Mouse (Mus musculus) kidney, embryonic 14.5 days (tissue): Measurements from ENCODE around the gene Vwa8. TPM values are rescaled to one million over a fixed set of nuclear protein-coding genes. Genes with fewer than 3 reads are reported as not detected.

Source experiments
- ATAC-seq: fragments of 200-750 bp; cut with Nextera tagmentation; 2 replicates; pipeline ENCODE4 v1.8.0; 2017; ENCODE audit warnings: moderate number of reproducible peaks, mild to moderate bottlenecking, moderate TSS enrichment, moderate library complexity; ENCODE audit not compliant: low FRiP score, low TSS enrichment
- H3K27ac ChIP-seq: fragments of 300-500 bp; sonication (generic); 2 replicates; pipeline ENCODE4 v1.5.1; 2014; ENCODE audit warnings: low read depth, mild to moderate bottlenecking, low read length, moderate library complexity, mixed read lengths
- H3K27me3 ChIP-seq: fragments of 300-500 bp; sonication (generic); 2 replicates; pipeline ENCODE4 v1.6.1; 2014; ENCODE audit warnings: mild to moderate bottlenecking, low read length; ENCODE audit not compliant: control insufficient read depth, insufficient read depth
- H3K36me3 ChIP-seq: fragments of 300-500 bp; sonication (generic); 2 replicates; pipeline ENCODE4 v1.6.1; 2014; ENCODE audit warnings: low read length, mixed read lengths; ENCODE audit not compliant: control insufficient read depth, insufficient read depth
- H3K4me1 ChIP-seq: fragments of 300-500 bp; sonication (generic); 2 replicates; pipeline ENCODE4 v1.6.1; 2014; ENCODE audit warnings: low read length, mixed read lengths; ENCODE audit not compliant: control insufficient read depth, insufficient read depth
- H3K4me2 ChIP-seq: fragments of 300-500 bp; sonication (generic); replicated peaks from 2 replicates; pipeline ENCODE4 v1.6.1; 2014; ENCODE audit warnings: low read depth, mild to moderate bottlenecking, low read length
- H3K4me3 ChIP-seq: fragments of 300-500 bp; sonication (generic); 2 replicates; pipeline ENCODE4 v1.5.1; 2014; ENCODE audit warnings: mild to moderate bottlenecking, low read length
- H3K9ac ChIP-seq: fragments of 300-500 bp; sonication (generic); 2 replicates; pipeline ENCODE4 v1.6.1; 2014; ENCODE audit warnings: low read depth, mild to moderate bottlenecking, low read length, moderate library complexity
- H3K9me3 ChIP-seq: fragments of 300-500 bp; sonication (generic); 2 replicates; pipeline ENCODE4 v1.6.1; 2016; ENCODE audit warnings: low read length; ENCODE audit not compliant: control insufficient read depth
- WGBS: fragments of 180-500 bp; shearing (Covaris S2); extraction: QIAGEN DNeasy Blood & Tissue Kit; methylation state at CpG from one replicate; pipeline ENCODE4 v1.1.7; 2014; 5-methylcytosine and 5-hydroxymethylcytosine counted together
- polyA plus RNA-seq: library from polyadenylated mRNA; unstranded; fragments of >200 nt; fragmentation: Nextera tagmentation; extraction: Ambion mirVana; gene quantifications from 2 replicates; pipeline ENCODE4 v1.2.1, GENCODE M21; 2014

The Vwa8 gene
- polyA plus RNA-seq = 9.3 and 15.5 TPM in 2 replicates

DNA sequence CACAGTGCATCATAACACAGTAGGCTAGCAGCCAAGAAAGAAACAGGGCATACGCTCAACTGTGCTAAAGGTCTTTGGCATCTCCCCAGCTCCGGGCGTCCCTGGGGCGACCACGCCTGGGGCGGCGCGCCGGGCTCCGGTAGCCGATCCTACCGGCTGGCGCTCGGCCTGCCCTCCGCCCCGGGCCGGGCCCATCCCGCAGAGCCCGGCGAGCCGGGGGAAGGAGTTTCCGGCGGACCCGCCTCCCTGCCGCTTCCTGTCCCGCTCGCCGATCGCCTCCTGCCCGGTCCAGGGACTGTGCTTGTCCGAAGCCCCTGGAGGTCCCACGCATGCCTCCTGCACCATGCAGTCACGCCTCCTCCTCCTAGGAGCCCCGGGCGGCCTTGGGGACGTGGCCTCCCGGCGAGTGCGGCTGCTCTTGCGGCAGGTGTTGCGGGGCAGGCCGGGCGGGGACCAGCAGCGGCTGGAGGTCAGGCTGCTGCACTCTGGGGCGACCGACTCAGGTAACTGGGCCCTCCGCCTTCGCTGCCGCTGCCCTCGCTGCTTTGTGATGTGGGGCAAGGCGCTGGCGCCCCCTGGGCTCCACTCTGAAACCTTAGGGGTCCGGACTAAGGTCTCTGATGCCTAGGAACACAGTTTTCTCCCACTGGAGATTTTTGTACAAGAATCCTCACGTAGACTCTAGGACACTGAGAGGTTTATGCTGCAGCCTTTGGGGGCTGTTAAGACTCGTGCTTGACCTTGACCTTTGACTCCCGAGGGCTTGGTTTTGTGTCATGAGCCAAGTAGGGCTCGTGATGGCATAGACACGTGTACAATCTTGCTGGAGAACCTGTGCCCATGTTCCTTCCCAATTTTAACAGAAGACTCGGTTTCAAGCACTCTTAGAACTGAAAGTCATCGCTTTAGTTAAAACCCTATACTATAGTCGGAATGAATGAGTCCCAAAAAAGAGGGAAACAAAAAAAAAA, at the start of gene Vwa8:
Gene Vwa8 (plus strand): TSS at position 112 of the 971 bp plus-strand sequence.
- Histone ChIP-seq H3K27me3 (no peaks in the 10 kb centered on the region), H3K36me3 (no peaks in the 10 kb centered on the region), H3K27ac (peak within 1 kb of the TSS; percentile 92), H3K4me2 (peak within 1 kb of the TSS; percentile 63), H3K9ac (peak within 1 kb of the TSS; percentile 82), H3K9me3 (no peaks in the 10 kb centered on the region), H3K4me3 (peak within 1 kb of the TSS; percentile 66), H3K4me1 (peaks cover 8% of the 10 kb centered on the region; the same call in 1 of the 2 replicates)
- WGBS = 3% methylated on average over 61 of the region's 61 CpGs
- ATAC-seq = peak; percentile 93

DNA sequence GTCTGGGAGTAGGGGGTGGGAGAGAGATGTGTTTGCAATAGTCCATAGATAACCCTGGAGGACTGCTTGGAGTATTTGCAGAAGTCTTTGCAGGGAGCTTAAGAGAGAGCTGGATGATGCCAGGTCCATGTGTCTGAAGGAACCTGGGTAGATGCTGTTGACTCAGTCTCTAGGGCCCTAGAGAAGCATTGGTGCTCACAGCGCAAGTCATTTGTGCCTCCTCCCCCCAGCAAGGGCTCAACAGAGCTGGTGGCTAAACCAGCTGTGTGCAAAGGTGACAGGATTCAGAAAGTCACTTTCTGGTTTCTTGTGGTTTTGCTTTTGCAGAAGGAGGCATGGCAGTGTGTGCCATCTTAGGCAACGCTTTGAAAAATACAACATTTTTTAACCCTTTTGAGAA, 46.5 kb upstream of the Vwa8 start:
- Histone ChIP-seq H3K4me3 (no peak overlapping the region), H3K4me2 (no peak overlapping the region)
- no peak for ATAC-seq

DNA sequence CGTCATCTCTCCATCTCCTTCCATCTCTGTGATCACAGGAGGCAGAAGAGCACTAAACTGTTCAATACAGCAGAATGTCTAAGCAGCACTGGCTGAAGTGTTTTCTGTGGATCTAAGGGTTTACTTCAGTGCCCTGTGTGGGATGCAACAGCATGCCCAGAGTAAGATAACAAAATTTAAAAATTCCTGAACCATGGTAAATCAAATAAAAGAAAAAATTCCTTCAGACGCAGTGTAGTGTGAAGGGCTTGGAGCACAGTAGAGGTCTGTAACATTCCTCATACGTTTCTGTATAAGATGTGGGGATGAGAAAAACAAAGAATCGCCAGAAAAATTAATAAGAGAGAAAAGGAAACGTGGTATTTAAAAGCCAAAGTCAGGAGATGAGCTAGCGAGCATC, 44.9 kb upstream of the Vwa8 start:
- Histone ChIP-seq H3K9ac (no peak overlapping the region), H3K36me3 (no peaks in the 10 kb centered on the region), H3K9me3 (no peaks in the 10 kb centered on the region), H3K4me3 (no peak overlapping the region), H3K27me3 (no peaks in the 10 kb centered on the region), H3K4me2 (no peak overlapping the region), H3K4me1 (no peaks in the 10 kb centered on the region), H3K27ac (no peak overlapping the region)
- ATAC-seq = no peak
- 74% methylated on average over 6 of the region's 6 CpGs for WGBS

More for the DNA sequence above, 46.5 kb upstream of the Vwa8 start:
- no peaks in the 10 kb centered on the region for H3K4me1 ChIP-seq
- H3K36me3 ChIP-seq = no peaks in the 10 kb centered on the region
- H3K27ac ChIP-seq = no peak overlapping the region
- H3K9ac ChIP-seq = no peak overlapping the region
- H3K27me3 ChIP-seq = no peaks in the 10 kb centered on the region
- 85% methylated on average over 2 of the region's 2 CpGs for WGBS
- no peaks in the 10 kb centered on the region for H3K9me3 ChIP-seq

DNA sequence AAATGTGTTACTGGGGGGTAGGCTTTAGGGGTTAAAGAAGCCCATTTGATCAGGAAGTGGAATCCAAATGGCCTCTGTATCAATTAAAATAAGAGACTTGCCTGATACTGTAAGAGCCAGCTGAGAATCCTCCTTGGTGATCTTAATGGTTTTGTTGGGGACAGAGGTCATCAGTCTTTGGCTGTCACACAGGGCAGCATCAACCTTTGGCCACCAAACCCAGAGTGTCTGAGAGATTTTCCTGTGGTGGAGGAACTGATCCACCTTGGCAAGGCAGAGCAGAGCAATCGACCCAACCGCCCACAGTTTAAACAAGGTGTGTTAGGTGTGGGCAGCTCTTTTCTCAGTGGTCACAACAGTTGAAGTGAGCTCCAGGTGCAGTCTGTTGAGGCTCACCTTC, 36.0 kb upstream of the Vwa8 start:
- H3K4me3 ChIP-seq = no peak overlapping the region
- no peak overlapping the region for H3K4me2 ChIP-seq
- no peak overlapping the region for H3K9ac ChIP-seq
- H3K36me3 ChIP-seq = no peaks in the 10 kb centered on the region
- ATAC-seq = no peak
- H3K27ac ChIP-seq = no peak overlapping the region
- H3K4me1 ChIP-seq = no peaks in the 10 kb centered on the region
- no peaks in the 10 kb centered on the region for H3K9me3 ChIP-seq
- WGBS = 98% methylated on average over 2 of the region's 2 CpGs
- H3K27me3 ChIP-seq = no peaks in the 10 kb centered on the region

DNA sequence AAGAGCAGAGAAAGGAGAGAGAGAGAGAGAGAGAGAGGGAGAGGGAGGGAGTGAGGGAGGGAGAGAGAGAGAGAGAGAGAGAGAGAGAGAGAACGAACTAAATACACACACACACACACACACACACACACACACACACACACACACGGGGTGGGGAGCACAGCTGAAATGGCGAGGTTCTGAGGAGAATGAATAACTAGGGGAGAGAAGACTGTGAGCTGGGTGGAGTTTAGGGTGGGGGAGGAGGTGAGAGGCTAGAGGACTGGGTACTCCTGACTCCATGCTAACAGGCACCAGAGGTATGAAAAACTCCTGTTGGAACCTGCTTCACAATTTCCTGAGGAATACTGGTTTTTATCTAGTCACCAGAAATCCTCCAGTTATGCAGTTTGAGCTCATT, 32.4 kb upstream of the Vwa8 start:
- no peaks in the 10 kb centered on the region for H3K36me3 ChIP-seq
- no peaks in the 10 kb centered on the region for H3K4me1 ChIP-seq
- H3K4me2 ChIP-seq = no peak overlapping the region
- no peak overlapping the region for H3K9ac ChIP-seq
- peak; percentile 69; the same call in 1 of the 2 replicates for ATAC-seq
- no peaks in the 10 kb centered on the region for H3K9me3 ChIP-seq
- WGBS = 33% methylated on average over 2 of the region's 3 CpGs
- no peak overlapping the region for H3K4me3 ChIP-seq
- no peak overlapping the region for H3K27ac ChIP-seq
- H3K27me3 ChIP-seq = no peaks in the 10 kb centered on the region

DNA sequence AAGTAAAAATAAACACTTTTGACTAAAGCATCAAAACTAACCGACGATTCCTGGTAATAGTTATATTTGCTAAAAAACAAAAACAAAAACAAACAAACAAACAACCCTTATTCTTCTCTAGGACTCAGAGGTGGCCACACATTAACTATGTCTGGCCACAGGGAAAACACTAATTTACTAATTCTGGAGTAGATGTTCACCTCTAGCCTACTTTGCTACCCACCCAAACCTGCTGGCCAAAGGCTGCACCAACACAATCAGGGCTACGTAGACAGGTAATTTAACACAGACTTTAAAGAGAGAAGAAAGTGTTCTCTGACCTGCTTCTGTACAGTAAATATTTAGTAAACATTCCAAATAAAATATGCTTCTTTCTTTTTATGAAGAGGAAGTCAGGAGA, 31.2 kb upstream of the Vwa8 start:
- no peaks in the 10 kb centered on the region for H3K36me3 ChIP-seq
- no peak overlapping the region for H3K4me2 ChIP-seq
- no peaks in the 10 kb centered on the region for H3K4me1 ChIP-seq
- 92% methylated on average over 3 of the region's 3 CpGs for WGBS
- H3K27ac ChIP-seq = no peak overlapping the region
- H3K9me3 ChIP-seq = no peaks in the 10 kb centered on the region
- H3K27me3 ChIP-seq = no peaks in the 10 kb centered on the region
- H3K9ac ChIP-seq = no peak overlapping the region
- ATAC-seq = no peak
- H3K4me3 ChIP-seq = no peak overlapping the region

DNA sequence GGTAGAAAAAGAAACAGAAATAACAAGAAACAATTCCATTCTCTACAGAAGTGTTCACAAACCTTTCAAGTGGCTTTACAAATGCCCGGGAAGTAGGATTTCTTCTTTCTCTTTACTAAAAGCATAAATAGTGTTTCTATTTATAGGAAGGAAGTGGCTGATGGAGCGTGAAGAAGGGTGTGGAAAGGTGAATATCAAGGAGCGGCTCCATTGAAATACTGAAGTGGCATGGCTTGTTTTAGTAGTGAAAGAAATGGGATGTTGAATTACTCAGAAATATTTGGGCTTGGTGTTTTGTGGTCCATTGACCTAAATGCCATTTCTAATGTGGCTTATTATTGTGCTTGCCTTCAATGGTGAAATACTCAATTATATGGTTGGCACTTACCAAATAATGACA, 30.4 kb upstream of the Vwa8 start:
- H3K36me3 ChIP-seq = no peaks in the 10 kb centered on the region
- H3K4me3 ChIP-seq = no peak overlapping the region
- H3K27ac ChIP-seq = no peak overlapping the region
- H3K9me3 ChIP-seq = no peaks in the 10 kb centered on the region
- no peak overlapping the region for H3K9ac ChIP-seq
- H3K27me3 ChIP-seq = no peaks in the 10 kb centered on the region
- no peak for ATAC-seq
- H3K4me2 ChIP-seq = no peak overlapping the region
- 78% methylated on average over 3 of the region's 3 CpGs for WGBS
- H3K4me1 ChIP-seq = no peaks in the 10 kb centered on the region

DNA sequence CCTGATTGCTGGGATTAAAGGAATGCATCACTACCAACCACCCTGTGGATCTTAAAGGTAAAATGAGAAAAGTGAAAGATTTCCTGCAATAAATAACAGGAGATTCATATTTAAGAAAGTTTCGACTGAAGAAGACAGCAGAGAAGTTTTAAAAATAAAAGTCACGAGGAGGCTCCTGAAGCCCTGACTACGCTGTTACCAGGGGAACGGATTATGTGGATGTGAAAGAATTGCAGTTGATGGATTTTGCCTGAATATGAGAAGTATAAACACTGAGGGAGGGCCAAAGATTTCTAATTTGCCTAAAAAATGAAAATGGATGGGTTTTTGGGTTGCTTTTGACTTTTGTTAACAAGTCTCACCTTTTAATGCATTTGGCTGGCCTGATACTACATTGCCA, 24.8 kb upstream of the Vwa8 start:
- H3K27me3 ChIP-seq = no peaks in the 10 kb centered on the region
- H3K27ac ChIP-seq = no peak overlapping the region
- no peak overlapping the region for H3K4me2 ChIP-seq
- no peaks in the 10 kb centered on the region for H3K9me3 ChIP-seq
- no peak overlapping the region for H3K4me3 ChIP-seq
- H3K4me1 ChIP-seq = no peaks in the 10 kb centered on the region
- ATAC-seq = no peak
- 86% methylated on average over 4 of the region's 4 CpGs for WGBS
- H3K36me3 ChIP-seq = no peaks in the 10 kb centered on the region
- no peak overlapping the region for H3K9ac ChIP-seq

DNA sequence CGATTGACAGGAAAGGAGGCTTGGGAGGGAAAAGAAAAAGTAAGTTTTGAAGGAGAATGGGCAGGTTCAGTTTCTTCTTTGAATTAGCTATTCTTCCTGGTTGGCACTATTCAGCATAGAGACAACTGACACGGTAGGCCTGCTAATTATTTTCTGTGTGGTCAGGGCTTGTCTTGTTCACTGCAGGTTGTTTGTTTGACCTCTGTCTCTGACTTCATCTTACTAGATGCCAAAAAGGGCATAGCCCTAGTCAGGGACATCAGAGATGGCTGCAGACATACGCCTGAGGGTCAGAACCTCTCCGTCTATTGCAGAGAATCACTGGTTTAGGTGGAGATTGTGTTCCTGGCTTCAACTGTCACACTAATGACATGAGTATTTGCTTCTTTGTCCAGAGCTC, 24.3 kb upstream of the Vwa8 start:
- no peak overlapping the region for H3K27ac ChIP-seq
- no peak overlapping the region for H3K9ac ChIP-seq
- no peaks in the 10 kb centered on the region for H3K4me1 ChIP-seq
- no peak overlapping the region for H3K4me3 ChIP-seq
- no peaks in the 10 kb centered on the region for H3K9me3 ChIP-seq
- no peak for ATAC-seq
- no peak overlapping the region for H3K4me2 ChIP-seq
- WGBS = 62% methylated on average over 4 of the region's 4 CpGs
- H3K36me3 ChIP-seq = no peaks in the 10 kb centered on the region
- no peaks in the 10 kb centered on the region for H3K27me3 ChIP-seq
